9 mouse cellular contexts compared by ENCODE assay signal in genomic region chr9:69670551-69671044, GRCm38 (mm10).
DNase-seq lines count a peak whose midpoint lies in the region; ATAC-seq and TF ChIP-seq lines count a peak whose summit lies in the region.
"Had no signal": no experiment of that assay in that cellular context is flagged by ENCODE, and none has a peak within 500 bp of the region (broad histone marks: within the 10 kb centered on the region; RNA-seq: fewer than 3 reads in every experiment).

No protein-coding gene starts in this region.

- ATAC-seq in heart, embryonic 12.5 days (ENCODE audit: insufficient number of reproducible peaks, low FRiP score), result no peak

- peak overlapping the region; percentile 67 for H3K4me2 ChIP-seq in heart, embryonic 12.5 days

- H3K36me3 ChIP-seq in heart, embryonic 12.5 days, result no peaks in the 10 kb centered on the region
- H3K36me3 ChIP-seq in E14TG2a.4 (ENCODE audit: insufficient read depth, low read length), result no peaks in the 10 kb centered on the region
- no peaks in the 10 kb centered on the region for H3K36me3 ChIP-seq in forebrain, embryonic 10.5 days (replicated peaks)

- H3K4me3 ChIP-seq in heart, embryonic 12.5 days, result peak overlapping the region; percentile 36
- H3K4me3 ChIP-seq in E14TG2a.4 (replicated peaks; ENCODE audit: low read length), result peak overlapping the region; percentile 52
- peak overlapping the region; percentile 47 for H3K4me3 ChIP-seq in forebrain, embryonic 10.5 days
- H3K4me3 ChIP-seq in left cerebral cortex, adult 2 months, result no peak overlapping the region

- H3K9me3 ChIP-seq in heart, embryonic 12.5 days (replicated peaks), result no peaks in the 10 kb centered on the region
- H3K9me3 ChIP-seq in E14TG2a.4 (ENCODE audit: low read length), result no peaks in the 10 kb centered on the region
- no peaks in the 10 kb centered on the region for H3K9me3 ChIP-seq in forebrain, embryonic 10.5 days

- no peak for DNase-seq in heart, adult 8-10 months (ENCODE audit: low spot score)
- DNase-seq in forebrain, embryonic 10.5 days (ENCODE audit: extremely low spot score, low spot score), result peak; percentile 62
- peak; percentile 69 for DNase-seq in mesoderm, embryonic 11.5 days (ENCODE audit: low read depth, low spot score)
- DNase-seq in gastrocnemius, postnatal 10 days, result no peak
- no peak for DNase-seq in spleen, adult 12 weeks (ENCODE audit: low spot score)
- DNase-seq in left cerebral cortex, adult 2 months (ENCODE audit: extremely low spot score in 1 of 2, low spot score in 2 of 2), result no peak
- DNase-seq: lung, postnatal 10 days had no signal

- 3% methylated on average over 17 of the region's 17 CpGs for WGBS in heart, embryonic 12.5 days
- WGBS in forebrain, embryonic 10.5 days, result 1% methylated on average over 17 of the region's 17 CpGs

- H3K27me3 ChIP-seq in heart, embryonic 12.5 days (replicated peaks), result peaks cover 79% of the 10 kb centered on the region
- H3K27me3 ChIP-seq in E14TG2a.4 (ENCODE audit: insufficient read depth, low read length), result peaks cover 74% of the 10 kb centered on the region
- peaks cover 97% of the 10 kb centered on the region for H3K27me3 ChIP-seq in forebrain, embryonic 10.5 days (ENCODE audit: poor library complexity, severe bottlenecking)

- peaks cover 16% of the 10 kb centered on the region for H3K4me1 ChIP-seq in heart, embryonic 12.5 days (replicated peaks)
- peaks cover 35% of the 10 kb centered on the region for H3K4me1 ChIP-seq in E14TG2a.4 (replicated peaks; ENCODE audit: low read depth, low read length)
- H3K4me1 ChIP-seq in forebrain, embryonic 10.5 days, result peaks cover 47% of the 10 kb centered on the region

- TF ChIP-seq CTCF in E14TG2a.4 (conservative IDR thresholded peaks at IDR 0.05; ENCODE audit: low read length), result no peak
- no peak for TF ChIP-seq CTCF in left cerebral cortex, adult 2 months (IDR thresholded peaks at IDR 0.05)

- intact Hi-C loops in left cerebral cortex, adult 2 months (cut with DNase I), result no loop called here

- H3K9ac ChIP-seq in heart, embryonic 12.5 days, result no peak overlapping the region

- H3K27ac ChIP-seq in heart, embryonic 12.5 days (ENCODE audit: poor library complexity, severe bottlenecking), result no peak overlapping the region
- peak overlapping the region; percentile 68 for H3K27ac ChIP-seq in forebrain, embryonic 10.5 days
- no peak overlapping the region for H3K27ac ChIP-seq in left cerebral cortex, adult 2 months

Comparison
In these comparisons a context has a peak if more than half of its experiments do, and no peak if none do; other contexts are left out.
1. DNase-seq: peak in forebrain, embryonic 10.5 days (single experiment) and mesoderm, embryonic 11.5 days (single experiment); none in heart, adult 8-10 months (single experiment), gastrocnemius, postnatal 10 days (single experiment), spleen, adult 12 weeks (single experiment) and left cerebral cortex, adult 2 months (0 of 2).